Mouse (Mus musculus) spleen, postnatal 4 days (tissue): ENCODE measurements around the gene Npy4r.

Source experiments
- DNase-seq, 2 experiments: peaks; one replicate each; pipeline ENCODE4 v3.0.0; 2022; ENCODE audit warnings: low spot score in 2 of 2

Gene Npy4r

GRCm38 (mm10) chr14:34119046-34119723 is 33.1 kb downstream of the Npy4r start:
- peak in 1 of 2 experiments; percentile 46 for DNase-seq

- peak in 1 of 2 experiments; percentile 28 for DNase-seq
Observed at GRCm38 (mm10) chr14:34114311-34114710, 38.0 kb downstream of the Npy4r start.

GRCm38 (mm10) chr14:34107594-34107993 is 44.7 kb downstream of the Npy4r start:
- no peak for DNase-seq

- DNase-seq, result peak in 1 of 2 experiments; percentile 70
Observed at GRCm38 (mm10) chr14:34106389-34107062, 45.8 kb downstream of the Npy4r start.

GRCm38 (mm10) chr14:34104892-34105291 is 47.4 kb downstream of the Npy4r start:
- DNase-seq, result peak in 1 of 2 experiments; percentile 57

GRCm38 (mm10) chr14:34103855-34104254 is 48.4 kb downstream of the Npy4r start:
- DNase-seq, result no peak

- DNase-seq, result no peak
Observed at GRCm38 (mm10) chr14:34102601-34103000, 49.7 kb downstream of the Npy4r start, which contains the start of gene A630023A22Rik. TSS of gene A630023A22Rik (minus strand) at chr14:34102754.

- DNase-seq, result no peak
Observed at GRCm38 (mm10) chr14:34096161-34096560, 56.1 kb downstream of the Npy4r start.
